Mouse (Mus musculus) heart, embryonic 13.5 days (tissue): Measurements from ENCODE around the gene B3gnt4. TPM values are rescaled to one million over a fixed set of nuclear protein-coding genes. Genes with fewer than 3 reads are reported as not detected.
"Not testable (repeated sequence)": the region's sequence is repeated elsewhere in the genome, so short reads cannot be mapped to it uniquely, and the experiment has no call there.

Experiments
- ATAC-seq: fragments of 200-750 bp; cut with Nextera tagmentation; 2 replicates; pipeline ENCODE4 v1.8.0; 2017; ENCODE audit warnings: moderate TSS enrichment; ENCODE audit not compliant: insufficient number of reproducible peaks, low FRiP score, low TSS enrichment; ENCODE audit errors: extremely low read depth
- H3K27ac ChIP-seq: fragments of 300-500 bp; sonication (generic); replicated peaks from 2 replicates; pipeline ENCODE4 v1.5.1; 2015; ENCODE audit warnings: moderate library complexity, mild to moderate bottlenecking, inconsistent platforms
- H3K27me3 ChIP-seq: fragments of 300-500 bp; sonication (generic); replicated peaks from 2 replicates; pipeline ENCODE4 v1.6.1; 2015; ENCODE audit warnings: mild to moderate bottlenecking, inconsistent platforms
- H3K36me3 ChIP-seq: fragments of 300-500 bp; sonication (generic); 2 replicates; pipeline ENCODE4 v1.6.1; 2015; ENCODE audit warnings: mild to moderate bottlenecking, inconsistent platforms
- H3K4me1 ChIP-seq: fragments of 300-500 bp; sonication (generic); 2 replicates; pipeline ENCODE4 v1.6.1; 2015; ENCODE audit warnings: inconsistent platforms
- H3K4me2 ChIP-seq: fragments of 300-500 bp; sonication (generic); 2 replicates; pipeline ENCODE4 v1.6.1; 2015; ENCODE audit warnings: inconsistent platforms, mild to moderate bottlenecking, moderate library complexity
- H3K4me3 ChIP-seq: fragments of 300-500 bp; sonication (generic); 2 replicates; pipeline ENCODE4 v1.5.1; 2015; ENCODE audit warnings: moderate library complexity, mild to moderate bottlenecking, inconsistent platforms
- H3K9ac ChIP-seq: fragments of 300-500 bp; sonication (generic); 2 replicates; pipeline ENCODE4 v1.6.1; 2015; ENCODE audit warnings: inconsistent platforms, mild to moderate bottlenecking, moderate library complexity
- H3K9me3 ChIP-seq: fragments of 300-500 bp; sonication (generic); 2 replicates; pipeline ENCODE4 v1.6.1; 2016; ENCODE audit warnings: inconsistent platforms
- WGBS: fragments of 180-500 bp; shearing (Covaris S2); methylation state at CpG from one replicate; pipeline ENCODE4 v1.1.7; 2015; ENCODE audit warnings: mixed read lengths; 5-methylcytosine and 5-hydroxymethylcytosine counted together
- polyA plus RNA-seq: library from polyadenylated mRNA; unstranded; fragments of >200 nt; fragmentation: Nextera tagmentation; extraction: Ambion mirVana; gene quantifications from 2 replicates; pipeline ENCODE4 v1.2.1, GENCODE M21; 2015

B3gnt4 gene
- polyA plus RNA-seq, 1 experiment from 2014 or later, result 0.35 TPM

- peak overlapping the region; percentile 69 for H3K4me3 ChIP-seq
- H3K9ac ChIP-seq, result peak overlapping the region; percentile 77
- peaks cover 56% of the 10 kb centered on the region for H3K27me3 ChIP-seq
- ATAC-seq, result no peak
- no peak overlapping the region for H3K27ac ChIP-seq
- H3K4me2 ChIP-seq, result peak overlapping the region; percentile 89
- 9% methylated on average over 12 of the region's 12 CpGs for WGBS
- no peaks in the 10 kb centered on the region for H3K9me3 ChIP-seq
- peaks cover 11% of the 10 kb centered on the region for H3K4me1 ChIP-seq
- peaks cover 23% of the 10 kb centered on the region for H3K36me3 ChIP-seq
Observed at GRCm38 (mm10) chr5:123508921-123509320, 1.3 kb upstream of the B3gnt4 start.

GRCm38 (mm10) chr5:123511426-123511825 lies 1.2 kb downstream of the B3gnt4 start:
- peaks cover 43% of the 10 kb centered on the region for H3K36me3 ChIP-seq
- H3K4me1 ChIP-seq, result peaks cover 11% of the 10 kb centered on the region
- not testable (repeated sequence) for H3K27ac ChIP-seq, ATAC-seq, H3K9me3 ChIP-seq, H3K4me3 ChIP-seq, H3K9ac ChIP-seq, H3K4me2 ChIP-seq
- 65% methylated on average over 3 of the region's 3 CpGs for WGBS
- peaks cover 39% of the 10 kb centered on the region for H3K27me3 ChIP-seq

- no peak overlapping the region for H3K4me2 ChIP-seq
- H3K4me1 ChIP-seq, result peaks cover 11% of the 10 kb centered on the region
- H3K9me3 ChIP-seq, result no peaks in the 10 kb centered on the region
- H3K4me3 ChIP-seq, result no peak overlapping the region
- WGBS, result 73% methylated on average over 3 of the region's 3 CpGs
- peaks cover 32% of the 10 kb centered on the region for H3K27me3 ChIP-seq
- ATAC-seq, result no peak
- H3K9ac ChIP-seq, result no peak overlapping the region
- H3K27ac ChIP-seq, result no peak overlapping the region
- H3K36me3 ChIP-seq, result peaks cover 50% of the 10 kb centered on the region
Observed at GRCm38 (mm10) chr5:123512102-123512501, 1.8 kb downstream of the B3gnt4 start.

- H3K4me3 ChIP-seq, result no peak overlapping the region
- no peak overlapping the region for H3K4me2 ChIP-seq
- peaks cover 9% of the 10 kb centered on the region for H3K27me3 ChIP-seq
- ATAC-seq, result no peak
- no peaks in the 10 kb centered on the region for H3K9me3 ChIP-seq
- H3K9ac ChIP-seq, result no peak overlapping the region
- H3K36me3 ChIP-seq, result peaks cover 77% of the 10 kb centered on the region
- 78% methylated on average over 5 of the region's 5 CpGs for WGBS
- H3K27ac ChIP-seq, result no peak overlapping the region
- H3K4me1 ChIP-seq, result no peaks in the 10 kb centered on the region
Observed at GRCm38 (mm10) chr5:123514871-123515270, 4.6 kb downstream of the B3gnt4 start.

- Histone ChIP-seq H3K27me3 (no peaks in the 10 kb centered on the region), H3K27ac (no peak overlapping the region), H3K4me1 (peaks cover 22% of the 10 kb centered on the region), H3K9me3 (no peaks in the 10 kb centered on the region), H3K36me3 (peaks cover 45% of the 10 kb centered on the region), H3K9ac (no peak overlapping the region), H3K4me3 (no peak overlapping the region), H3K4me2 (no peak overlapping the region)
- 81% methylated on average over 9 of the region's 9 CpGs for WGBS
- no peak for ATAC-seq
Observed at GRCm38 (mm10) chr5:123520666-123521065, 10.4 kb downstream of the B3gnt4 start.

GRCm38 (mm10) chr5:123521621-123522020 lies 11.4 kb downstream of the B3gnt4 start:
- Histone ChIP-seq H3K36me3 (peaks cover 35% of the 10 kb centered on the region), H3K4me3 (no peak overlapping the region), H3K9me3 (no peaks in the 10 kb centered on the region), H3K27me3 (no peaks in the 10 kb centered on the region), H3K9ac (peak overlapping the region; percentile 25; the same call in 1 of the 2 replicates), H3K27ac (no peak overlapping the region), H3K4me2 (no peak overlapping the region), H3K4me1 (peaks cover 22% of the 10 kb centered on the region)
- 92% methylated on average over 1 of the region's 1 CpGs for WGBS
- no peak for ATAC-seq

GRCm38 (mm10) chr5:123522166-123522565 lies 11.9 kb downstream of the B3gnt4 start:
- Histone ChIP-seq H3K4me2 (0 out of 2 replicates have a peak overlapping the region, but pooled peaks have one; percentile 95), H3K27ac (no peak overlapping the region), H3K36me3 (peaks cover 35% of the 10 kb centered on the region), H3K9ac (peak overlapping the region; percentile 25; the same call in 1 of the 2 replicates), H3K9me3 (no peaks in the 10 kb centered on the region), H3K27me3 (no peaks in the 10 kb centered on the region), H3K4me1 (peaks cover 22% of the 10 kb centered on the region), H3K4me3 (no peak overlapping the region)
- no peak for ATAC-seq
- WGBS, result 69% methylated on average over 1 of the region's 1 CpGs

- H3K9ac ChIP-seq, result peak within 1 kb of the TSS; percentile 90
- WGBS, result under 1% methylated on average over 82 of the region's 82 CpGs
- H3K9me3 ChIP-seq, result no peaks in the 10 kb centered on the region
- H3K4me1 ChIP-seq, result peaks cover 22% of the 10 kb centered on the region
- H3K27me3 ChIP-seq, result no peaks in the 10 kb centered on the region
- H3K36me3 ChIP-seq, result peaks cover 31% of the 10 kb centered on the region
- ATAC-seq, result peak; percentile 94
- peak within 1 kb of the TSS; percentile 84 for H3K4me3 ChIP-seq
- H3K27ac ChIP-seq, result peak within 1 kb of the TSS; percentile 65
- peak within 1 kb of the TSS; percentile 95 for H3K4me2 ChIP-seq
Observed at GRCm38 (mm10) chr5:123523692-123524392, 13.6 kb downstream of the B3gnt4 start, which contains the start of gene Diablo. Gene Diablo, minus strand, starts transcription at chr5:123524176.

- ATAC-seq, result peak; percentile 83
- Histone ChIP-seq H3K27me3 (no peaks in the 10 kb centered on the region), H3K9ac (0 out of 2 replicates have a peak overlapping the region, but pooled peaks have one; percentile 30), H3K4me1 (peaks cover 22% of the 10 kb centered on the region), H3K36me3 (peaks cover 31% of the 10 kb centered on the region), H3K4me2 (peak overlapping the region; percentile 95), H3K4me3 (peak overlapping the region; percentile 84), H3K9me3 (no peaks in the 10 kb centered on the region), H3K27ac (no peak overlapping the region)
- 0% methylated on average over 17 of the region's 27 CpGs for WGBS
Observed at GRCm38 (mm10) chr5:123524393-123524750, 14.1 kb downstream of the B3gnt4 start.

GRCm38 (mm10) chr5:123525281-123525680 lies 15.0 kb downstream of the B3gnt4 start, which contains the start of gene Gm49027:
Gene Gm49027, minus strand, starts transcription at chr5:123525488.
- no peaks in the 10 kb centered on the region for H3K27me3 ChIP-seq
- ATAC-seq, result no peak
- H3K9me3 ChIP-seq, result no peaks in the 10 kb centered on the region
- H3K4me1 ChIP-seq, result peaks cover 22% of the 10 kb centered on the region
- H3K36me3 ChIP-seq, result peaks cover 33% of the 10 kb centered on the region
- 85% methylated on average over 7 of the region's 7 CpGs for WGBS
- H3K9ac ChIP-seq, result 0 out of 2 replicates have a peak within 1 kb of the TSS, but pooled peaks have one; percentile 30
- H3K4me2 ChIP-seq, result peak within 1 kb of the TSS; percentile 95
- H3K27ac ChIP-seq, result no peak within 1 kb of the TSS
- peak within 1 kb of the TSS; percentile 84 for H3K4me3 ChIP-seq

- H3K27me3 ChIP-seq, result no peaks in the 10 kb centered on the region
- WGBS, result 84% methylated on average over 9 of the region's 9 CpGs
- no peak overlapping the region for H3K27ac ChIP-seq
- H3K36me3 ChIP-seq, result peaks cover 40% of the 10 kb centered on the region
- no peak overlapping the region for H3K4me2 ChIP-seq
- no peaks in the 10 kb centered on the region for H3K9me3 ChIP-seq
- no peak overlapping the region for H3K9ac ChIP-seq
- no peak for ATAC-seq
- peaks cover 22% of the 10 kb centered on the region for H3K4me1 ChIP-seq
- H3K4me3 ChIP-seq, result no peak overlapping the region
Observed at GRCm38 (mm10) chr5:123525916-123526495, 15.7 kb downstream of the B3gnt4 start.
